Comparison of ENCODE assay signal across 27 mouse cellular contexts in the genomic region with DNA sequence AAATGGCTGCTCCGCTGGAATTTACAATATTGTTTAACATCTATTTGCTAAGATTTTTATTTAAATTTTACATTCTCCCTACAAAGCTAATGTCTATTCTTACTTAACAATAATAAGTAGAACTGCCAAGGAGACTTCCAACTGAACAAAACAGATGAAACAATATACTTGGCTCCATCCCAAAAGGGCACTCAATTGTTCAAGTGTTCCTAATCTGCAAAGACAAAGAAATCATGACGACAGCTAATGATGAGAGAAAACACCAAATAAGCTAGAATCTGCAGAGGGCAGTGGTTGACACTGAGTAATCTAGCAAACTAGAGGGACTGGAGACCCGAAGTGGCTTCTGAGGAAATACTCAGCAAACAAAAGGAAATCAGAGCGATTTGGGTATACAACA.
DNase-seq lines count a peak whose midpoint lies in the region; ATAC-seq and TF ChIP-seq lines count a peak whose summit lies in the region.
"Had no signal": no experiment of that assay in that cellular context is flagged by ENCODE, and none has a peak within 500 bp of the region (broad histone marks: within the 10 kb centered on the region; RNA-seq: fewer than 3 reads in every experiment).

No protein-coding gene starts in this region.

- no peak for TF ChIP-seq CTCF in lung, embryonic 14.5 days (IDR thresholded peaks at IDR 0.05; ENCODE audit: low read depth)
- TF ChIP-seq CTCF in lung, adult 2 months (IDR thresholded peaks at IDR 0.05; ENCODE audit: insufficient read depth, low read length): no peak

- no peaks in the 10 kb centered on the region for H3K9me3 ChIP-seq in forebrain, embryonic 16.5 days (ENCODE audit: control insufficient read depth, low read length)
- H3K9me3 ChIP-seq in forebrain, embryonic 10.5 days: no peaks in the 10 kb centered on the region; the same call in 1 of the 2 replicates
- H3K9me3 ChIP-seq in lung, embryonic 14.5 days (ENCODE audit: low read depth, low read length): no peaks in the 10 kb centered on the region
- H3K9me3 ChIP-seq: embryonic facial prominence, embryonic 13.5 days; heart, embryonic 10.5 days; kidney, embryonic 15.5 days had no signal

- peaks cover 7% of the 10 kb centered on the region for H3K4me1 ChIP-seq in forebrain, embryonic 16.5 days (replicated peaks; ENCODE audit: control insufficient read depth, insufficient read depth, low read length)
- peaks cover 26% of the 10 kb centered on the region for H3K4me1 ChIP-seq in forebrain, embryonic 10.5 days
- no peaks in the 10 kb centered on the region for H3K4me1 ChIP-seq in lung, embryonic 14.5 days (ENCODE audit: insufficient read depth)
- H3K4me1 ChIP-seq in lung, adult 2 months (ENCODE audit: control insufficient read depth, insufficient read depth, low read length): no peaks in the 10 kb centered on the region
- H3K4me1 ChIP-seq: heart, embryonic 10.5 days; megakaryocyte, embryonic 14.5 days; midbrain, embryonic 12.5 days had no signal

- WGBS in forebrain, embryonic 16.5 days: 43% methylated on average over 4 of the region's 4 CpGs
- 80% methylated on average over 4 of the region's 4 CpGs for WGBS in forebrain, embryonic 10.5 days
- 58% methylated on average over 4 of the region's 4 CpGs for WGBS in lung, embryonic 14.5 days
- WGBS in lung, adult 2 months: 37% methylated on average over 4 of the region's 4 CpGs

- no peak for TF ChIP-seq POLR2A in lung, adult 2 months (IDR thresholded peaks at IDR 0.05; ENCODE audit: borderline replicate concordance, extremely low read depth, low read depth, low read length)

- no peaks in the 10 kb centered on the region for H3K36me3 ChIP-seq in forebrain, embryonic 16.5 days (ENCODE audit: control insufficient read depth, insufficient read depth)
- no peaks in the 10 kb centered on the region for H3K36me3 ChIP-seq in forebrain, embryonic 10.5 days (replicated peaks)
- H3K36me3 ChIP-seq in lung, embryonic 14.5 days (ENCODE audit: insufficient read depth): no peaks in the 10 kb centered on the region
- H3K36me3 ChIP-seq: embryonic facial prominence, embryonic 13.5 days; heart, embryonic 10.5 days; kidney, embryonic 15.5 days; midbrain, embryonic 12.5 days had no signal

- ATAC-seq in forebrain, embryonic 16.5 days: peak; percentile 50
- no peak for ATAC-seq in lung, embryonic 14.5 days (ENCODE audit: insufficient read depth)

- no peak overlapping the region for H3K9ac ChIP-seq in forebrain, embryonic 16.5 days (replicated peaks; ENCODE audit: low read depth, low read length)
- no peak overlapping the region for H3K9ac ChIP-seq in lung, embryonic 14.5 days
- H3K9ac ChIP-seq: embryonic facial prominence, embryonic 13.5 days; hindbrain, embryonic 14.5 days; kidney, embryonic 15.5 days; liver, embryonic 14.5 days; midbrain, embryonic 12.5 days had no signal

- H3K27me3 ChIP-seq in forebrain, embryonic 16.5 days (replicated peaks; ENCODE audit: control insufficient read depth, insufficient read depth, low read length): no peaks in the 10 kb centered on the region
- H3K27me3 ChIP-seq in forebrain, embryonic 10.5 days (ENCODE audit: poor library complexity, severe bottlenecking): peaks cover 31% of the 10 kb centered on the region
- no peaks in the 10 kb centered on the region for H3K27me3 ChIP-seq in lung, embryonic 14.5 days (ENCODE audit: insufficient read depth, low read length)
- H3K27me3 ChIP-seq: embryonic facial prominence, embryonic 13.5 days; kidney, embryonic 15.5 days; megakaryocyte, embryonic 14.5 days had no signal

- H3K4me2 ChIP-seq in forebrain, embryonic 16.5 days (ENCODE audit: low read length): no peak overlapping the region
- no peak overlapping the region for H3K4me2 ChIP-seq in lung, embryonic 14.5 days
- H3K4me2 ChIP-seq: embryonic facial prominence, embryonic 13.5 days; hindbrain, embryonic 14.5 days; kidney, embryonic 15.5 days; midbrain, embryonic 12.5 days had no signal

- no peak for DNase-seq in forebrain, embryonic 10.5 days (ENCODE audit: extremely low spot score, low spot score)
- DNase-seq in lung, embryonic 14.5 days: peak; percentile 34
- no peak for DNase-seq in lung, adult 2 months
- DNase-seq in ES-CJ7 (ENCODE audit: low read depth, low spot score): peak; percentile 35
- DNase-seq in retina, postnatal 7 days (ENCODE audit: low read depth, low spot score): peak; percentile 11
- no peak for DNase-seq in adrenal gland, adult 8-10 months
- DNase-seq: adrenal gland, postnatal 14 days; cerebellum, adult 11-12 months; cerebellum, adult 9-11 months; gastrocnemius, postnatal 14 days; heart, postnatal 36 days; kidney, adult 18-20 months; kidney, postnatal 25 days; liver; lung, postnatal 4 days; right cerebral cortex, adult 18-20 months; spleen, adult 18-20 months; thymus, adult 18-20 months; thymus, postnatal 36 days had no signal

- H3K27ac ChIP-seq in forebrain, embryonic 16.5 days (ENCODE audit: low read length): no peak overlapping the region
- no peak overlapping the region for H3K27ac ChIP-seq in forebrain, embryonic 10.5 days
- no peak overlapping the region for H3K27ac ChIP-seq in lung, embryonic 14.5 days (ENCODE audit: low read depth)
- H3K27ac ChIP-seq: embryonic facial prominence, embryonic 13.5 days; heart, embryonic 10.5 days; hindbrain, embryonic 14.5 days; kidney, embryonic 15.5 days; liver, embryonic 14.5 days; midbrain, embryonic 12.5 days had no signal

- no peak overlapping the region for H3K4me3 ChIP-seq in forebrain, embryonic 16.5 days (replicated peaks; ENCODE audit: low read length)
- no peak overlapping the region for H3K4me3 ChIP-seq in forebrain, embryonic 10.5 days
- no peak overlapping the region for H3K4me3 ChIP-seq in lung, embryonic 14.5 days (ENCODE audit: low read depth, low read length)
- H3K4me3 ChIP-seq in lung, adult 2 months (replicated peaks; ENCODE audit: extremely low read depth, low read depth, low read length): no peak overlapping the region
- H3K4me3 ChIP-seq: embryonic facial prominence, embryonic 13.5 days; heart, embryonic 10.5 days; kidney, embryonic 15.5 days; megakaryocyte, embryonic 14.5 days; midbrain, embryonic 12.5 days had no signal

Comparison
In these comparisons a context has a peak if more than half of its experiments do, and no peak if none do; other contexts are left out.
1. DNase-seq: peak in lung, embryonic 14.5 days (single experiment), ES-CJ7 (single experiment) and retina, postnatal 7 days (single experiment); none in forebrain, embryonic 10.5 days (single experiment), lung, adult 2 months (single experiment) and adrenal gland, adult 8-10 months (single experiment).